Mouse (Mus musculus) lung, embryonic 15.5 days (tissue): ENCODE data around the gene Pnlip. TPM values are rescaled to one million over a fixed set of nuclear protein-coding genes. Genes with fewer than 3 reads are reported as not detected.

Source experiments
- ATAC-seq: fragments of 200-750 bp; cut with Nextera tagmentation; 2 replicates; pipeline ENCODE4 v1.8.0; 2017; ENCODE audit warnings: moderate number of reproducible peaks, borderline replicate concordance; ENCODE audit not compliant: low FRiP score, low TSS enrichment; ENCODE audit errors: extremely low read depth
- H3K27ac ChIP-seq: fragments of 300-500 bp; sonication (generic); 2 replicates; pipeline ENCODE4 v1.5.1; 2015; ENCODE audit warnings: moderate library complexity, mild to moderate bottlenecking, inconsistent platforms
- H3K27me3 ChIP-seq: fragments of 300-500 bp; sonication (generic); 2 replicates; pipeline ENCODE4 v1.6.1; 2015; ENCODE audit warnings: inconsistent platforms
- H3K36me3 ChIP-seq: fragments of 300-500 bp; sonication (generic); 2 replicates; pipeline ENCODE4 v1.6.1; 2015; ENCODE audit warnings: inconsistent platforms
- H3K4me1 ChIP-seq: fragments of 300-500 bp; sonication (generic); 2 replicates; pipeline ENCODE4 v1.6.1; 2015; ENCODE audit warnings: inconsistent platforms
- H3K4me2 ChIP-seq: fragments of 300-500 bp; sonication (generic); 2 replicates; pipeline ENCODE4 v1.6.1; 2015; ENCODE audit warnings: inconsistent platforms, mild to moderate bottlenecking, moderate library complexity
- H3K4me3 ChIP-seq: fragments of 300-500 bp; sonication (generic); 2 replicates; pipeline ENCODE4 v1.5.1; 2015; ENCODE audit warnings: mild to moderate bottlenecking, inconsistent platforms
- H3K9ac ChIP-seq: fragments of 300-500 bp; sonication (generic); 2 replicates; pipeline ENCODE4 v1.6.1; 2015; ENCODE audit warnings: inconsistent platforms
- H3K9me3 ChIP-seq: fragments of 300-500 bp; sonication (generic); 2 replicates; pipeline ENCODE4 v1.6.1; 2016; ENCODE audit warnings: inconsistent platforms
- WGBS: fragments of 180-500 bp; shearing (Covaris S2); methylation state at CpG from one replicate; pipeline ENCODE4 v1.1.7; 2015; 5-methylcytosine and 5-hydroxymethylcytosine counted together
- polyA plus RNA-seq: library from polyadenylated mRNA; unstranded; fragments of >200 nt; fragmentation: Nextera tagmentation; extraction: Ambion mirVana; gene quantifications from 2 replicates; pipeline ENCODE4 v1.2.1, GENCODE M21; 2015

Pnlip gene
- polyA plus RNA-seq, 1 experiment from 2014 or later, result not detected

GRCm38 (mm10) chr19:58727756-58728155 lies 75.5 kb downstream of the Pnlip start:
- Histone ChIP-seq H3K4me3 (no peak overlapping the region), H3K9me3 (no peaks in the 10 kb centered on the region), H3K36me3 (no peaks in the 10 kb centered on the region), H3K27ac (no peak overlapping the region), H3K9ac (no peak overlapping the region), H3K27me3 (no peaks in the 10 kb centered on the region), H3K4me1 (peaks cover 12% of the 10 kb centered on the region; the same call in 1 of the 2 replicates), H3K4me2 (no peak overlapping the region)
- ATAC-seq, result no peak
- 58% methylated on average over 5 of the region's 5 CpGs for WGBS

- Histone ChIP-seq H3K4me1 (peaks cover 12% of the 10 kb centered on the region; the same call in 1 of the 2 replicates), H3K27me3 (no peaks in the 10 kb centered on the region), H3K9ac (no peak within 1 kb of the TSS), H3K9me3 (no peaks in the 10 kb centered on the region), H3K4me2 (no peak within 1 kb of the TSS), H3K27ac (no peak within 1 kb of the TSS), H3K36me3 (no peaks in the 10 kb centered on the region), H3K4me3 (no peak within 1 kb of the TSS)
- no peak; the same call in 1 of the 2 replicates for ATAC-seq
- WGBS, result 25% methylated on average over 5 of the region's 5 CpGs
These were observed 76.2 kb downstream of the Pnlip start, which contains the start of gene Pnliprp1 for GRCm38 (mm10) chr19:58728445-58729031. Pnliprp1 (plus strand) TSS chr19:58728887.

Other genes with a start within 250 kb of the Pnlip start
- 7.9 and 9.5 TPM in 2 replicates for gene Gfra1, start 196.6 kb upstream of the Pnlip start, polyA plus RNA-seq
- gene Ccdc172, start 140.5 kb upstream of the Pnlip start, polyA plus RNA-seq, result not detected in 2 replicates
- 0.77 and 12.2 TPM in 2 replicates for gene Pnliprp1, start 76.4 kb downstream of the Pnlip start, polyA plus RNA-seq
- 0.23 and 0.30 TPM in 2 replicates for gene Pnliprp2, start 107.2 kb downstream of the Pnlip start, polyA plus RNA-seq
- gene 1700019N19Rik, start 142.0 kb downstream of the Pnlip start, polyA plus RNA-seq, result not detected in 2 replicates